Mouse (Mus musculus) C2C12 (cell line): Measurements from ENCODE around the gene Lcorl. TPM values are rescaled to one million over a fixed set of nuclear protein-coding genes. Genes with fewer than 3 reads are reported as not detected.

Source experiments
- H3K27me3 ChIP-seq: one replicate; pipeline ENCODE4 v1.6.1; 2011; ENCODE audit not compliant: control insufficient read depth, insufficient read depth, insufficient read length
- H3K36me3 ChIP-seq: one replicate; pipeline ENCODE4 v1.6.1; 2011; ENCODE audit not compliant: control insufficient read depth, insufficient read depth
- H3K4me3 ChIP-seq: one replicate; pipeline ENCODE4 v1.5.1; 2011; ENCODE audit warnings: mild to moderate bottlenecking, control low read depth; ENCODE audit not compliant: poor library complexity, insufficient read depth, severe bottlenecking
- H3K79me2 ChIP-seq: one replicate; pipeline ENCODE4 v1.6.1; 2011; ENCODE audit not compliant: control insufficient read depth, insufficient read depth
- H3K79me3 ChIP-seq: one replicate; pipeline ENCODE4 v1.6.1; 2011; ENCODE audit warnings: low read depth, control low read depth
- H3ac ChIP-seq: one replicate; pipeline ENCODE3; 2011; ENCODE audit warnings: low read depth; ENCODE audit not compliant: control insufficient read depth, insufficient read length
- CEBPB ChIP-seq: IDR thresholded peaks from one replicate; pipeline ENCODE4 v1.6.1; 2011; ENCODE audit warnings: low read depth, mild to moderate bottlenecking, control low read depth, moderate library complexity
- CTCF ChIP-seq: IDR thresholded peaks from one replicate; pipeline ENCODE4 v1.5.1; 2011; ENCODE audit not compliant: control insufficient read depth, insufficient read depth, insufficient read length
- FOSL1 ChIP-seq: IDR thresholded peaks from one replicate; pipeline ENCODE4 v1.8.0; 2011; ENCODE audit warnings: mild to moderate bottlenecking, low read length; ENCODE audit not compliant: poor library complexity, insufficient read depth, severe bottlenecking
- MAX ChIP-seq: IDR thresholded peaks from one replicate; pipeline ENCODE4 v1.6.1; 2011; ENCODE audit warnings: mild to moderate bottlenecking, control low read depth
- MYOD1 ChIP-seq: IDR thresholded peaks from one replicate; pipeline ENCODE4 v1.6.1; 2011; ENCODE audit warnings: low read depth; ENCODE audit not compliant: control insufficient read depth, insufficient read length
- MYOG ChIP-seq: IDR thresholded peaks from one replicate; pipeline ENCODE4 v1.6.1; 2011; ENCODE audit not compliant: control insufficient read depth, insufficient read length; ENCODE audit errors: extremely low read depth
- USF1 ChIP-seq: IDR thresholded peaks from one replicate; pipeline ENCODE4 v1.6.1; 2011; ENCODE audit warnings: low read depth, mild to moderate bottlenecking, control low read depth, moderate library complexity
- polyA plus RNA-seq: library from polyadenylated mRNA; unstranded; fragments of >200 nt; fragmentation: generic; extraction: Trizol; gene quantifications from one replicate; pipeline ENCODE4 v1.2.1, GENCODE M21; 2012; ENCODE audit warnings: missing spikeins

Gene Lcorl
- polyA plus RNA-seq, 1 experiment = 1.2 TPM

DNA sequence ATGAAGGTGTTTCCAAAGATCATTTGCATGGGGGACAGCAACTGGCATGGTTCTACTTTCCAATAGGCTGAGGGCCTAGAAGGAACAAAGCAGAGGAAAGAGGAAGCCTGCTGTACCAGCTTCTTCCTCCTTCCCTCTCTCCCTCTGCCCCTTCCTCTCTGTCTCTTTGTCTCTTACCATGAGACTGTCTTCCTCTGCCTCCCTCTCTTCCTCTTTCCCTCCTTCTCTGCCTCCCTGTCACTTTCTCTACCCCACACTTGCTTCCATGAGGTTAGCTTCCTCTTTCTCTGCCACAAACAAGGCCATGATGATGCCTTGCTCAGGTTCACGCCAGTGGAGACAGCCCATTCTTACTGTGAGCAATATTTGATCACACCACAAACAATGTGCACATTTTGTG, 18.9 kb upstream of the Lcorl start:
- no peak overlapping the region for H3ac ChIP-seq
- TF ChIP-seq CEBPB = no peak
- TF ChIP-seq CTCF = no peak
- no peak for TF ChIP-seq MAX
- no peak for TF ChIP-seq FOSL1
- TF ChIP-seq MYOG = no peak
- no peak for TF ChIP-seq MYOD1
- H3K4me3 ChIP-seq = no peak overlapping the region
- H3K27me3 ChIP-seq = no peaks in the 10 kb centered on the region
- no peaks in the 10 kb centered on the region for H3K79me2 ChIP-seq
- H3K36me3 ChIP-seq = no peaks in the 10 kb centered on the region
- H3K79me3 ChIP-seq = no peaks in the 10 kb centered on the region

DNA sequence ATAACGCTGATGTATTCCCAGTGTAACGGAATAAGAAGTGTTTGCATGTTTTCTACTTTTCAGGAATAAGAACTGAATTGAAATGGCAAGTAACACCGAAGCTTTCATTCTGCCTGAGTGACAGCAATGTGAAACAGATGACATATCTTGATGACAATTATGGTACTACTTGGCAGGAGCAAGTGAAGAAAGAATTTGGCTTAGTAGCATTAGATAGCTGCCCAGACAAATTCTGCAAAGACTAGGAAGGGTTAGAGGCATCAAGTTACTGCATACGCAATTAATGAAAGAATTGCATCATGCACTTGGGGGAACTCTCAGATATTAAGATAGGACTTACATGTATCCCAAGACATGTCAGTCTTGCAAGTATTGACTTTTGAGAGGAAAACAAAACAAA, 18.1 kb upstream of the Lcorl start:
- H3K4me3 ChIP-seq = no peak overlapping the region
- no peak overlapping the region for H3ac ChIP-seq
- no peaks in the 10 kb centered on the region for H3K36me3 ChIP-seq
- H3K79me2 ChIP-seq = no peaks in the 10 kb centered on the region
- no peaks in the 10 kb centered on the region for H3K79me3 ChIP-seq
- TF ChIP-seq USF1 (no peak), CEBPB (peak; percentile 40)
- no peaks in the 10 kb centered on the region for H3K27me3 ChIP-seq

DNA sequence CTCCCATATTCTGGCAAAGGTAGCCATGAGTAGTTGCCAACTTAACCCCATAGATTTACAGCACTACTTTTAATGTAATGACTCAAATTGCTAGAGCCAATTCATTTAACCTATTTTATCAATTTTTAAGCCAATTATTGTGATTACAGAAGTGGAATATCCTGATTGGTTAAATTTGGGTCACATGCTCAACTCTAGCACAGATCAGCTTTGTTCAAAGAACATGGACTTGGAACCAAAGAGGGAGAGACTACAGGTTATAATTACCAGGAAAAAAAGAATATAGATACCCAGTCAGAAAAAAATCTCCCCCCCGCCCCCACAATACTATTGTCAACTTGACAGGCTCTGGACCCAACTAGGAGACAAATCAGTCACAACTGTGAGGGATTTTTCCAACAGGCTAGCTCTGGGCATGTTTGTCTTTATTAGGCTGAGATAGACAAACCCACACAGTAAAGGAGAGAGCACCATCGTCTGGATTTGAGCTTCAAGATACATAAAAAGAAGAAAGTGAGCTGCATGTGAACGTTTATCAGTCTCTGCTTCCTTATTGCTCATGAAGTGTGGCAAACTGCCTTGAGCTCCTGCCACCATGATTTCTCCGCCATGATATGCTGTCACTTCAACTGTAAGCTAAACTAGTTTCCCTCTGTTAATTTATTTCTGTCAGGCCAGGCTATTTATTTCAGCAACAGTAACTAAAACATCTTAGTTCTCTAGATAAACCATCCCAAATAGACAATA, 17.0 kb upstream of the Lcorl start:
- Histone ChIP-seq H3K79me2 (no peaks in the 10 kb centered on the region), H3K4me3 (no peak overlapping the region), H3K27me3 (no peaks in the 10 kb centered on the region), H3K79me3 (no peaks in the 10 kb centered on the region), H3K36me3 (no peaks in the 10 kb centered on the region), H3ac (no peak overlapping the region)
- TF ChIP-seq CEBPB = no peak
- no peak for TF ChIP-seq USF1
- no peak for TF ChIP-seq FOSL1
- no peak for TF ChIP-seq CTCF
- TF ChIP-seq MYOG = no peak
- no peak for TF ChIP-seq MAX
- no peak for TF ChIP-seq MYOD1

DNA sequence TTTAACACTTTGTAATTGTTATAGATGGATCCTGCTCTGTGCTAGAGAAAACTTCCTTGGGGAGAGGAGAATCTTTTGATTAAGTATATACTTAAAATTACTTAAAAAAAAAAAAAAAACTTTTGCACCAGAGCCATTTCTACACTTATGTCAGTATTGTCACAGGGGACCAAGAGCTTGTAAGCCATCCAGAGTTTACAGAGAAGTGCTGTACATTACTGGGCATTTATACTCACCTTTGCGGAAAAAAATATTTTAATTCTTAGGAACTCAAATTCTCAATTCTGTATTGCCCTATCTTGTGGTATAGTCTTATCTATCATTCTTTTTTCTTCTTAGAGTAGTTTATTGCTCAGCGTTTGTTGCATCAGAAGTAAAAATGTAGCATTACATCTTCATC, 953 bp upstream of the Lcorl start:
- Histone ChIP-seq H3ac (no peak overlapping the region), H3K79me2 (peaks cover 22% of the 10 kb centered on the region), H3K36me3 (no peaks in the 10 kb centered on the region), H3K4me3 (no peak overlapping the region), H3K79me3 (peaks cover 17% of the 10 kb centered on the region), H3K27me3 (no peaks in the 10 kb centered on the region)
- TF ChIP-seq MAX = no peak
- TF ChIP-seq CTCF = no peak
- TF ChIP-seq FOSL1 = no peak
- no peak for TF ChIP-seq MYOG
- no peak for TF ChIP-seq USF1
- no peak for TF ChIP-seq CEBPB
- TF ChIP-seq MYOD1 = no peak

DNA sequence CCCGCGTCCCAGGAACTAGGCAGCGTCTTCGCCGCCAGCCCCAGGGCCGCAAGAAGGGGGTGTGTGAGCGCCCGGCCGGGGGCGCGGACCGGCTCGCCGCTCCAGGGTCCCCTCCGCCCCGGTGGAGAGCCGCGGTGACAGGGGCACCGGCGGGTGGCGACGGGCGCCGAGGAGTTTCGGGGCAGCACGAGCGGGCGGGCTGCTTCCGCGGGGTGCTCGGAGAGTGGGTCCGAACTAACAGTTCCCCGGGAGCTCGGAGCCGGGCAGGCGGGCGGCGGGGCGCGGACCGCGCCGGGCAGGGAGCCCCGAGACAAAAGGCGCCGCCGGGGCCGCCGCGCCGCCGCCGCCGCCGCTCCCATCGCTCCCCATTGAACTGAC, 550 bp downstream of the Lcorl start:
- Histone ChIP-seq H3K4me3 (peak overlapping the region; percentile 53), H3K36me3 (no peaks in the 10 kb centered on the region), H3K79me3 (peaks cover 17% of the 10 kb centered on the region), H3ac (peak overlapping the region; percentile 85), H3K27me3 (no peaks in the 10 kb centered on the region), H3K79me2 (peaks cover 22% of the 10 kb centered on the region)
- no peak for TF ChIP-seq FOSL1
- TF ChIP-seq CEBPB = no peak
- no peak for TF ChIP-seq MYOD1
- no peak for TF ChIP-seq CTCF
- TF ChIP-seq USF1 = no peak
- TF ChIP-seq MAX = no peak
- TF ChIP-seq MYOG = no peak

DNA sequence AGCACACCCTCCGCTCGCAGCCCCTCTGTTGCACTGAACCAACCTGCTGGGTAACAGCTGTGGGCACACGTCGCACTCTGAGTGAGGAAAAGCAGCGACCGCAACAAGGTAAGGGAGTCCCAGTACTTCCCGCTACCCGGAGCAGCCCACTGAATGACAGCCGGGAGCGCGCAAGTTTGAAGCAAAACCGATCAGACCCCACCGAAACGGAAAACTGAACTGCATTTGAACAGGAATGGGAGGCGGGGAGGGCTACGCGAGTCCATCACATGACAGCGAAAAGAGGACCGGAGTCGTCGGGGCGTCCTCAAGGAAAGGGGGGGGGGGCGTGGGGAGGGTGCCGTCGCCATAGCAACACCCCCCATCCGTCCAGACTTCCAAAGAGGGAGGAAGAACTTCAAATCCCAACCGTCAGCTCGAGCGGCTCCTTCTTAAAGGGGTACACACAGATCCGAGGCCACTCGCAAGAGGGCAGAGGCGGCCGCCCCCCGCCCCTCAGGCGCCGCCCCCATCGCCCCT, 1.1 kb downstream of the Lcorl start:
- peak overlapping the region; percentile 85 for H3ac ChIP-seq
- H3K79me2 ChIP-seq = peaks cover 22% of the 10 kb centered on the region
- TF ChIP-seq USF1 (peak; percentile 59), MYOG (no peak), MAX (no peak), CTCF (no peak), FOSL1 (no peak)
- no peaks in the 10 kb centered on the region for H3K36me3 ChIP-seq
- no peaks in the 10 kb centered on the region for H3K27me3 ChIP-seq
- H3K4me3 ChIP-seq = peak overlapping the region; percentile 53
- peaks cover 17% of the 10 kb centered on the region for H3K79me3 ChIP-seq
